Mouse (Mus musculus) kidney, adult 2 months (tissue): ENCODE measurements at regions not wholly inside any gene's neighbourhood (a gene's known extent, or its start where the extent isn't known, plus 50 kb on each side); places are given as distances from the start of the nearest gene placed in this dataset.

Source experiments
- DNase-seq: peaks from one replicate; pipeline ENCODE4 v3.0.0; 2021
- H3K27ac ChIP-seq: fragments of 200-500 bp; 2 replicates; pipeline ENCODE4 v1.5.1; 2012; ENCODE audit warnings: low read depth, low read length, control low read depth, inconsistent platforms; ENCODE audit not compliant: insufficient read depth
- H3K27me3 ChIP-seq: fragments of 200-500 bp; replicated peaks from 2 replicates; pipeline ENCODE4 v1.6.1; 2012; ENCODE audit warnings: mild to moderate bottlenecking, moderate library complexity, low read length, inconsistent platforms; ENCODE audit not compliant: control insufficient read depth, insufficient read depth
- H3K36me3 ChIP-seq: fragments of 200-500 bp; 2 replicates; pipeline ENCODE4 v1.6.1; 2012; ENCODE audit warnings: mild to moderate bottlenecking, moderate library complexity, low read length, inconsistent platforms; ENCODE audit not compliant: control insufficient read depth, insufficient read depth
- H3K4me1 ChIP-seq: fragments of 200-500 bp; 2 replicates; pipeline ENCODE4 v1.6.1; 2011; ENCODE audit warnings: low read length; ENCODE audit not compliant: control insufficient read depth, insufficient read depth
- H3K4me3 ChIP-seq: fragments of 200-500 bp; 2 replicates; pipeline ENCODE4 v1.5.1; 2011; ENCODE audit warnings: mild to moderate bottlenecking, low read depth, low read length, control low read depth; ENCODE audit not compliant: insufficient read depth
- CTCF ChIP-seq: fragments of 200-500 bp; conservative IDR thresholded peaks from 2 replicates; pipeline ENCODE4 v1.5.1; 2011; ENCODE audit warnings: low read depth, mild to moderate bottlenecking, control low read depth, low read length, moderate library complexity, mixed read lengths; ENCODE audit not compliant: insufficient read depth, insufficient read length
- POLR2A ChIP-seq: fragments of 200-500 bp; IDR thresholded peaks from one replicate; pipeline ENCODE4 v1.6.1; 2011; ENCODE audit warnings: low read depth, low read length, control low read depth
- WGBS: fragments of 180-500 bp; shearing (Covaris S2); methylation state at CpG from one replicate; pipeline ENCODE4 v1.1.7; 2018; 5-methylcytosine and 5-hydroxymethylcytosine counted together

- TF ChIP-seq POLR2A (no peak), CTCF (no peak)
- DNase-seq = no peak
- no peaks in the 10 kb centered on the region for H3K4me1 ChIP-seq
- no peak overlapping the region for H3K4me3 ChIP-seq
- H3K27ac ChIP-seq = no peak overlapping the region
- H3K27me3 ChIP-seq = no peaks in the 10 kb centered on the region
- no peaks in the 10 kb centered on the region for H3K36me3 ChIP-seq
- 91% methylated on average over 10 of the region's 10 CpGs for WGBS
Measured at GRCm38 (mm10) chr13:31505386-31505785, 50.5 kb upstream of the Foxq1 start.
